Mouse (Mus musculus): ENCODE data around the gene Aamp. TPM values are rescaled to one million over a fixed set of nuclear protein-coding genes. Genes with fewer than 3 reads are reported as not detected.
"Not testable (repeated sequence)": the region's sequence is repeated elsewhere in the genome, so short reads cannot be mapped to it uniquely, and the experiment has no call there.

Aamp gene
- total RNA-seq, 2 experiments from 2014 or later = 14.3 to 26.6 TPM

DNA sequence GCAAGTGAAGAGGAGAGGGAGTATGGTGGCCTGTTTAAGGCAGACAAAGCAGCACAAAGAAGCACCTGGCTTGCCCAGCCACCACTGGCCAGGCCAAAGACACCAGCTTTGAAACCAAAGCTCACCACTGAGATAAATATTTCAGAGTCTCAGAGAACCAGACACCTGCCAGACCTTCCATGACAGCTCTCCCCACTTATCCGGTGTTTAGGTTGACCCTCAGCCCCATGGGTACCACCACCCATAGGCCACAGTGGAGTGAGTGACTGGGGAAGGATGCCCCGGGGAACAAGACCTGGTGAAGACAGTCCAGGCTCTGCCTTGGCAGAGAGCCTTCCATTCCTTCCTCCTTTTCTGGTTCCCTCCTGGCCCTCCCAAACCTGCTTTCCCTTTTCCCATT, 18.3 kb upstream of the Aamp start:
- no peak for ATAC-seq (replicated peaks; ENCODE audit: low FRiP score, poor library complexity, severe bottlenecking)

DNA sequence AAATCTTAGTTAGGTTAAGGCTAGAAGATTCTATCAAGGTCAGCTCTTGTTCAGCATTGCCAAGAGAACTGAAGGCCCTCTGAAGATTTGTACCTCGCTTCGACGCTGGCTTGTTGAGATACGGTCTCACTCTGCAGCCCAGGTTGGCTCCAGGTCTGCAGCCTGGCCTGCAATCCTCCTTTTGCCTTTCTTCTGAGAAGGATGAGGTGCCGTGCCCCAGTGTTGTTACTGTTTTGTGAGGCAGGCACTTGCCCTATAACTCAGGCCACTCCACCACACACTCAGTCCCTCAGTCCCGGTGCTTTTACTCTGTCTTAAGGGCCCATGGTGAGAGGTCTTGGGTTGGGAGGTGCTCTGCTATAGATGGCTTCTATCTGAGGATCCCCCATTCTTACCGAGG, 17.7 kb upstream of the Aamp start:
- ATAC-seq (replicated peaks; ENCODE audit: low FRiP score, poor library complexity, severe bottlenecking) = no peak

DNA sequence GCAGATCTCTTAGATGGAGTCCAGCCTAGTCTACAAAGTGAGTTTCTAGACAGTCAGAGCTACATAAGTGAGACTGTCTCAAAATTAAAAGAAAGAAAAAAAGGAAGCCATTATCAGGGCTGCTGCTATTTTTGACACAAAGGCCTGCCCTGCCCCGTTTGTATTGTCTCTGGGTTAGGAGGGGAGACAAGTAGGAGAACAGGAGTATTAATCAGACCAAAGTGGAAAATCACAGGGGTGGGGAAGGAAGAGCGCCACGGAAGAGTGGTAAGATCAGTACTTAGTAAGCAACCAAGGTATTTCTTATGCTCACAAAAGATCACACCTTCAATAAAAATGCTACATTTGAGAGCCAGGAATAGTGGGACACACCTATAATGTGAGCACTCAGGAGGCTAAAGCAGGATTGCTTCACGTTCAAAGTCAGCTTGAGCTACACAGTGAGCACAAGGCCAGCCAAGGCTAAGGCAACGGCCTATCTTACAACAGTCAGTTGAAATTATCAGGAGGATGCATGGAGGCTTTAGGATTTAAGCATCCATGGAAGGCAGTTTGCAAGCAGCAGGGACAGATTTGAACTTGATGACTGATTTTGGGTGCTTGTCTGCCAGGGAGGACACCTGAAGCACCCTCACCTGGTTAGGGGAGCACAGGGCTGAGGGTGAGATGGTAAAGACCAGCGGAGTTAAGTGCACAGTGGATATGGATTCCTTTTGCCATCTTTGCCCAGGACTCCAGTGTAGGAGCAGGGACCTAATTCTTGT, 16.0 kb upstream of the Aamp start:
- no peak for ATAC-seq (replicated peaks; ENCODE audit: low FRiP score, poor library complexity, severe bottlenecking)

DNA sequence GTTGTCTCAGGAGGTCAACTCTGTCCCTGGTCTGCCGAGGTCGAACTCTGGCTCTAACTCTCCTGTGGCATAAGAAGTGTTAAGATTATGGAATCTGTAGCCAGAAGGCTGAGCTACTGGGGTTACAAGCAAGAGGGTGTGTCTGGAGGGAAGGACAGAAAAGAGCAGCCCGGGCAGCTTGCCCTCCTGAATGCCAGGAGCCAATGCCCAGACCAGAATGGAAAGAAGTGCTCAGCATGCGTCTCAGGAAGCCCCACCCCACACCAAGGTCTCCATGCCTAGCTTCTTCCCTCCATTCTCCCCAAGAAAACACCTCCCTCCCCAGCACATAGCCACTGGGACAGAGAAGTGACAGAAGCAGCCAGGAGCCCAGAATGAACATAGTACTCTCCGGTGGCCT, 14.5 kb upstream of the Aamp start:
- no peak for ATAC-seq (replicated peaks; ENCODE audit: low FRiP score, poor library complexity, severe bottlenecking)

DNA sequence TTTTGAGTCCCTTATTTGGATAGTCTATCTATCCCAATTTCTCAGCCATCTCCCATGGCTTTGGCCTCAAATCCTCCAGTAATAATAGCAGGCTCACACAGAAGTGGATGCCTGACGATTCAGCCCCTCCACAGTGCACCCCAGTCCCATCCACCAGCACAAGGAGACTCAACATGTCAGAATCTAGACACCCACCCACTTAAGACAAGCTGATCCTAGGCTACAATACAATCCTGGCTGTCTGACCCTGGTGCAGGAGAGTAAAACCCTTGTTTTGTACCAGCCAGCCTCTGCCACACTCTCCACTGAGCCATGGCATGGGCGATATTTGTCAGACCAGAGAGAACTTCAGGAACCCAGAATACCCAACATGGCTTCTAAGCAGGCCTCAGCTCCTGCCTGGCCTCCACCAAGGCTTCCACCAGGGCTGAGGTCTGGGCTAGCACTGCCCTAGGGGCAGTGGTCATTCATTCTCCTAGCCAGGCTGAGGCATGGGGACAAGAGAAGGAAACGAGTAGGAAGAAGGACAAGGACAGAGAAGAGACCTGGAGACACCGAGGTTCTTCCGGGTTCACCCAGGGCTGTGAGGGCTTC, 13.7 kb upstream of the Aamp start:
- ATAC-seq (replicated peaks; ENCODE audit: low FRiP score, poor library complexity, severe bottlenecking) = no peak

DNA sequence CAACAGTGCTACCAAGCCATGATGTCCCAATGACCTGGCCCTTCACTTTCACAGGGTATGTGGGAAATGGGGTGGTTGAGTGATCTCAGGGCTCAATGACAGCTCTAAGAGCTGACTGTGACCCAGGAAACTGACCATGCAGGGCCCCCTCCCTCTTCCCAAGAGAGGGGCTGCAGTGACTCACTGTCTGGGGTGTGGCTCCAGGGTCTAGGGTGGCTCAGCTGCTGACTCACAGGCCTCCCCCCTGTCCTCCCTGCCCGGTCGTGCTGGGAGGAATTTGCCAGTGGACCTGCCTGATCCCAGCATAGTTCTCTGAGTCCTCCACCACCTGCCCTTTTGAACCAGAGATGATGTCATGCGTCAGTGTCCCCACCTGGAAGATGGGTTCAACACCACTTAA, 12.7 kb upstream of the Aamp start:
- no peak for ATAC-seq (replicated peaks; ENCODE audit: low FRiP score, poor library complexity, severe bottlenecking)

DNA sequence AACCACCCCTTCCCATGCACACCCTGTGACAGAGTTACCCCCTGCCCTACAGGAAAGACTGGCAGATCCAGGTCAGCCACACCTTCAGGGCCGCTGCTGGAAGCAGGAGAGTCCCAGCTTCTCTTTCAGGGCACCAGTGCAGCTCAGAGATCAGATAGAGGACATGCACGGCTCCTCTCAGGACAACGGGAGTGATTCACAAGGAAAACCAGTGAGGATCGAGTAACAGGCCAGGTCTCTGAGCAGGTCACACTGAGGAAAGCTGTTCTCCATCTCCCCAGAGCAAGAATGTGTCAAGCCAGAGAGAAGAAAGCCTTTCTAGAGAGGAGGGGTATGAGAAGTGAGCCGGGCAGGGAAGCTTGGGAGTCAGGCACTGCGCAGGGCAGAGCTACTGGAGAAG, 11.9 kb upstream of the Aamp start:
- ATAC-seq (replicated peaks; ENCODE audit: low FRiP score, poor library complexity, severe bottlenecking) = no peak

DNA sequence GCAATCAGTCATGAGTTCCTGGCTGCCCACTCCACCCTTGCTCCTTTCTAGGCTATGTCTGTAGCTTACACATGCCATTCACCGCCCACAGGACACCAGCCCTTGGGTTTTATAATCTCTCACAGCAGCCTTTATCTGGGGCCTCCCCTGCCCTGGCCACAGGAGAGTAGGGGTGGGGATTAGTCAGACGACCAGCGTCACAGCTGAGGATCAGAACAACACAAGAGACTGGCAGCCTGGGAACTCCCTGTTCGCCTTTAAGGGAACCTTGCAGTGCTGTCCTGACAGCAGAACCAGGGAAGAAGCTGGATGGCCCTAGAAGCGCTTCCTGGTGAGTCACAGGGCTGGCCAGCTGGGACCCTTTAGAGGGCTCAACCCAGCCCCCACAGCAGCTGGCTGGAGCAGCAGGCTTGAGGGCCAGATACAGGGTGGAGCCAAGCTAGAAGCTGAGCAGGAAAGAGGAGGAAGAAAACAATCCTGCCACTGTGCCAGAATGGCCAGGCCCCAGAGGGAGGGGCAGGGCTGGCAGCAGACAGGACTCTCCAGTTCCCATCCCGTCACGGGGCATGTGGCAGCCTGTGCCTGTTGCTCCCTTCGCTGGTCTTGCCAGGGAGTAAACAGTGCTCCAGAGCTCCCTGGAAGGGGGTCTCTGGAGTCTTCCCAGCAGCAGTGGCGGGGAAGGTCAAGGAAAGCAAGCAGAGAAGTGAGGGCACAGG, 11.1 kb upstream of the Aamp start:
- ATAC-seq (replicated peaks; ENCODE audit: low FRiP score, poor library complexity, severe bottlenecking) = peak; percentile 86

DNA sequence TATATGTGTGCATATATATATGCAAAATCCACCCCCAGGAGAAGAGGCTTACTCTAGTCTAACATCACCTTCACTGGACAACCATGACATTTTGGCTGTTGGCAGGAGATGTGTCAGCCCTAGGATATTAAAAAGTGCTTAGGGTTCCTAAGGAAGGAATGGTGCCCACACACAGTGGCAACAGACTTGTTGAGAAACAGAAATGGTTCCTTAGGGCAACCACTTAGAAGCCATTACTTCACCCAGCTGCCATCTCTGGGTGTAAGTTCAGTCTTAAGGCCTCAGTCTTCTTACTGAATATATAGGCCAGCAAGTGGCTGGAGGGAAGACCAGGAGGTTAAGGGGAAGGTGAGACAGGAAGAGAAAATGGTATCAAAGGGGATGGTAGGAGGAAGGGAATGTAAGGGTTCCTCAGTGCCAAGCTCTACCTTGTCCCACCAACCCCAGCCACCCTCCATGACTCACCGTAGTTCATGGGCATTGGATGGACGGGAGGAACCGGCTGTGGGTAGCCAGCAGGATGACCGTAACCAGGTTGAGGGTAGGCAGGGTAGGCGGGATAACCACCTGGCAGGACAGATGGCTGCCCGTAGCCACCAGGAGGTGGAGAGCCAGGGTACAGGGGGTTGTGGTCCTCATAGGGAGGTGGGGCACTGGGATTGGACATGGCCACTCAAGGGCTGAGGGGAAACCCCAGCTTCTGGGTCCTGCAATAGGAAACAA, 10.4 kb upstream of the Aamp start:
- ATAC-seq (replicated peaks; ENCODE audit: low FRiP score, poor library complexity, severe bottlenecking) = no peak

DNA sequence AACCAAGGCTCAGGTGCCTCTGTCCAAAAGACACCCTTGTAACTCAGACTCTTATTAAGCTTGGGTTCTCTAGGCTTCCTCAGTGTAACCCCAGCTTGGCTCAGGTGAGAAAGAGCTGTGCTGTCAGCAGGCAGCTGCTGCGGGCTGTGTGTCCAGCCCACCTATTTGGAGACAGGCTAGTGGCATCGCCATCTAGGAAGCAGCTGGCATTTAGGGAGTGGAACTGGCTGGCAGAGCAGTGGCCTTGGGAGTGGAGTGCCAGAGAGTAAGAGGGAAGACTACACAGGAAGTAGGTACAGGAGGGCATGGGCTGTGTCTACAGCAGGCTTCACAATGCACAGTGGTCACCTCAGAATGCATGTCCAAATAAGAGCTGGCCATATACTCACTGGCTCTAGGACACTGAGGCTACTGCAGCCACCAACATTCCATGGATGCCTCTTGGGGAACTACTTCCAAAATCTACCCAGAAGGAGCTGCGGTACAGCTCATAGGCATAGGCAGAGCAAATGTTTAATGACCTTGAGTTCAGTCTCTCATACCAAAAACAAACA, 9.6 kb upstream of the Aamp start:
- no peak for ATAC-seq (replicated peaks; ENCODE audit: low FRiP score, poor library complexity, severe bottlenecking)

DNA sequence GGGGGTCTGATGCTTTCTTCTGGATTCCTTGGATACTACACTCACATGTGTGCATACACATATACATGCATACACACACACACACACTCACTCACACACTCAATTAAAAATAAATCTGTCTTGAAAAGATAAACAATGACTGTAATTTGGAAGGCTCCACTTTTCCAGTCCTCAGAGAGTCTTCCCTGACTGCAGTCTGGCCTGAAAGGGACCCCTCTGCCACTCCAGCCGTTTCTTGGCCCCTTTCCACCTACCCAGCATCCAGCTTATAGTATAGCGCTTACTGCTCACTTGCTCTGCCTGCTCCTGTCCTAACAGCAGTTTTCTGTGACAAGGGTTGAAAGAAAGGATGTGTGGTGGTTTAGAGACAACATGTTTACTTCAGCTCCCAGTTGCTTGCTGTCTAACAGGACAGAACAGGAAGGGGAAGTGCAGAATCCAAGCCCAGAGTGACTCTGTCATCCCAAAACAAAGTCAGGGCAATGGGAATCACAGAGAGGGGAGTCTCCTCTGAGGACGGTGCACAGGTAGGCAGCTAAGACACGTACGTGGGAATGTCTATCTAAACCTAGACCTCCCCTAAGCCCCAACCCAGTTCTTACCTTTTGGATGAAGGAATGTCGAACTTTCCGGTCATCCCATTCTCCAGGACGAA, 8.9 kb upstream of the Aamp start:
- ATAC-seq (replicated peaks; ENCODE audit: low FRiP score, poor library complexity, severe bottlenecking) = no peak

DNA sequence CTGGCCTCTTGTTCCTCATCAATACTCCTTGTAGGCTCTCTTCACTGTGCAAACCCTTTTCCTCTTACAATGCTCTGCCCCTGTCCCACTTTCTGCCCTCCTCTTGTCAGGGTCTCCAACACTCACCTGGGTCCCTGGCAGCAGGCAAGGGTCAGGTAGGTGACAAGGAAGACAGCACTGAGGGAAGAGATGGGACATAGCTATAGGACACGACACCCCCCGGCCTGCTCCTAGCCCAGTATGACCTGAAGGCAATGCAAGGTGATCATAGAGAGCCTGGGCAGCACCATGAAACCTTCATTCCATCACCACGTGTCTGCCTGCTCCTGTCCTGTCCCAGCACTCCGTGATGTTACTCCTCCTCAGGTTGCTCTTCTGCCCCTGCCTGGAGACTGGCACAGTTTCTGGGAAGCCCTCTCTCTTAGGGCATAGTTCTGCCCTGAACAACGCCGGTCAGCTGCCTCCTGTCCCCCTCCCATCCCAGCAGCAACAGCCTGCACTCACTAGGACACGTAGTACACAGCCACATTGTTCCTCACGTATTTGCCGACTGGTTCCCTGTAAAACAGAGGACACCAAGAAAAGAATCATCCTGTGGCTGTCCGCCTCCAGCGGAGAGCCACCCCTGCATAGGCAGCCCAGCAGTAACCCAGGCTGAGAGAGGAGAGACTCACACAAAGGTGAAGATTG, 7.9 kb upstream of the Aamp start:
- ATAC-seq (replicated peaks; ENCODE audit: low FRiP score, poor library complexity, severe bottlenecking) = no peak

DNA sequence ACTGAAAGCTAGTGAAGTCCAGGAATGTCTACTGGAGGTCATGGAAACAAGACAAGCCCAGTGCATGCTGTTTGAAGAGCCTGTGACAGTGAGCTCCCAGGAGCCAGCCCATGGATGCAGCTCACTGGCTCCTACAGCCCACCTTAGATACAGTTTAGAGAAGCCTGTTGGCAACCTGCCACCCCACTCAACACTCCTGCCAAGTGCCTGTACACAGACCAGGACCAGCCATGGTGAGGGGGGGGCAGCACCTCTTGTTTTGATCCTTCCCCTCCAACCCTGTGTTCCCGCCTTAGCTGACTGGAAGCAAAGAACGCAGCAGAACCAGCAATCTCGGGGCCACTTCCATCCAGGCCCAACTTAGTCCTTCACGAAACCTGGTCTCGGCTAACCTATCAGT, 5.6 kb upstream of the Aamp start:
- ATAC-seq (replicated peaks; ENCODE audit: low FRiP score, poor library complexity, severe bottlenecking) = no peak

DNA sequence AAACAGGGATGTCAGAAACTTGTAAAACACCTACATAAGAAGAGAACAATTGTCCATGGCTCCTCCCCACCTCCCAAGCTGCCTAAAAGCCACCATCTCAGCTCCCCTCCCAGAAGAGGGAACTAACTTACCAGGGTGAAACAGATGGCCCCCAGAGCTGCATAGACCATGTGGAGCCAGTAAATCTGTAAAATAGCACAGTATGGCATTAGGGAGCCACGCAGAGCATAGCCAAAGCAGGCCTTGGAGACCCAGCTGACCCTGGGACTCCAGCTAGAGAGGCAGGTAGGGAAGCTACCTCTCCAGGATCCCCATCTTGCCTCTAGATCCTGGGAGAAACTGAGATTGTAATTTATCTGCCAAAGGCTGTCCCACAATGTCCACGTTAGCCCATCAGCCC, 5.2 kb upstream of the Aamp start:
- no peak for ATAC-seq (replicated peaks; ENCODE audit: low FRiP score, poor library complexity, severe bottlenecking)

DNA sequence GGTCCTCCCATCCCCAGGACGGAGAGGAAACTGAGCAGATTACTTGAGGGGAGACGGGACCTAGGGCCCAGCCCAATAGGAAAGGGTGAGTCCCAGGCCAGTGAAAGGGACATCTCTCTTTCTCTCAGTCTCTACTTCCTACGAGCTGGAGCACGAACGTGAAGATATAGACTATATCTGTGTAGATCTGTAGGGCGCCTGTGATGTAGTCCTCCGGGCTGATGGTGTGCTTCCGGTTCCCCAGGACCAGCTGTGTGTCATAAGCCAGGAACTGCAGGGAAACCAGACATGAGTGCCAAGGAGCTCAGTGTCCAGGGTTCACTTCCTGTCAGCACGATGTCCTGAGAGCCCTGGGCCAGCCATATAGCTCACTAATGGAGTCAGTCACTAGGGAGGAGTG, 4.7 kb upstream of the Aamp start:
- ATAC-seq (replicated peaks; ENCODE audit: low FRiP score, poor library complexity, severe bottlenecking) = no peak

DNA sequence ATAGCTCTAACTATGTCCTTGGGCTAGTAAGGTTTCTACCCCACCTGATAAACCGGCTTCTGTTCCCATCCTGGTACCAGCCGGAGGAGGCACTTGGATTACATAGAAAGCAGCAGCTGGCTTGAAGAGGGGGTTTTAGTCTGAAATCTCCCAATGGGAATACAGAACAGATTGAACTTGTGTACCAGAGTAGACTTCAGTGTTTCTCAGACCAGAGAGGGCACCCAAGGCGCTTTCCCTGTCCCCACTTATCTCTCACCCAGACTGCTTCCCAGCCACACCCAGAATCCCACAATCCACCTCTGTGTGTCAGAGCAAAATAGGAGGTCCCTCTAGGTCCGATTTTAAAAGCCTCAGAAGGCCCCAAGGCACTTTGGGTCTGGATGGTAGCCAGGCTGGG, 3.8 kb upstream of the Aamp start:
- no peak for ATAC-seq (replicated peaks; ENCODE audit: low FRiP score, poor library complexity, severe bottlenecking)

DNA sequence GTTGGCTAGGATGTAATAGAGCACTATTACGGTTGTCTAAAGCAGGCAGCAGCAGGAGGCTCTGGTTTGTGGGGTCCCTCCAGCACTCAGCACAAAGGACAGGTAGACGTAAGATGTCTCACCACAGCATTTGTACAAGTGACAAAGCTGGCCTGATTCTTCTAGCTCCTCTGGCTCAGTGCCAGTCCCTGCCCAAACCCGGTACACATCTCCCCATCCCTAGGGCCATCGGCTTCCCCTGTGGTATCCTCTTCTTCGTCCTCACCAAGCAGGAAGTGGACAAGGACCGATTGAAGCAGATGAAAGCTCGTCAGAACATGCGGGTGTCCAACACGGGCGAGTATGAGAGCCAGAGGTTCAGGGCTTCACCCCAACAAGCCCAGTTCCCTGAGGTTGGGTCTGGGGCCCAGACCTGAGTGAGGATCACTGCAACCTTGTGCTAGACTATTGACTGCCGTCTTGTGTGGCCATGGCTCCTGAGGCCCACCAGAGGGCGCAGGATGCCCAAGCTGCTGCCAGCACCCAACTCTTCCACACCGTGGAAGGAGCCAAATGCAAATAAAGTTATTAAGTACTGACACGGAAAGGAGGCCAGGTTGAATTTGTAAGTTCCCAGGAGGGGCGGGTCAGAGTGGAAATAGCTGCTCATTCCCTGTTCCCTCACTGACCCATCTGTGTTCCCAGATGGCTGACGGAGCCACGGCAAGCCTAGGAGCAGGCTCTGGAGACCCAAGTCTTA, 2.5 kb upstream of the Aamp start:
- ATAC-seq (replicated peaks; ENCODE audit: low FRiP score, poor library complexity, severe bottlenecking) = not testable (repeated sequence)

DNA sequence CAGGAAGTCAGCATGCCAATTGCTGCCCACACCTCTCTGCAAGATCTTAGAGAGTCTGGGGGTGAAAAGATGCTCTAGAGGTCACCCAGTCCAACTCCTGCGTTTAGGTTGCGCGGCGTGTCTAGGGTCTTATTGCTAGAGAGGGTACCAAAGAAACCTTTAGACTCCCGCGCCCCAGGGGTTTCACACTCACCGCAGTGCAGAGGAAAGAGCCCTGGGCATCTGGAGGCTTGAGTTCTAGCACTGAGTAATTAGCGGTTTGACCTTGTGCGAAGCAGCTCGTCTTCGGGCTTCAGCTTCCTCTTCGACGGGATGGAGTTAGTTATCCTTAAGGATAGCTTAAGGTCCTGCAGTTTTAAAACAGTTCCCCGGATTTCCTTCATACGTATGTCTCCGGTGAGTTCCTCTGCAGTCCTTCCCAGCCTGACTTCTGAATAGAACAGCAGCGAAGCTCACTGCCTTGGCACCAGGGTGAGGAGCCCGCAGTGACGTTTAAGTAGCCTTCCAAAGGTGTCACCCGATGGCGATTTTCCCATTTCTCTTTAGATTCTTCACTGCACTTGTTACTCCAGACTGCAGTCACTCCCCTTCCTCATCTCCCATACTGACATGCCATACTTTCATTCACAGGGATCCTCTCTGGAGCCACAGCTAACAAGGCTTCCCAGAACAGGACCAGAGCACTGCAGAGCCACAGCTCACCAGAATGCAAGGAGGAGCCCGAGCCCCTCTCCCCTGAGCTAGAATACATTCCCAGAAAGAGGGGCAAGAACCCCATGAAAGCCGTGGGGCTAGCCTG, 873 bp upstream of the Aamp start:
- no peak for ATAC-seq (replicated peaks; ENCODE audit: low FRiP score, poor library complexity, severe bottlenecking)
